Mouse (Mus musculus): ENCODE measurements at regions not wholly inside any gene's neighbourhood (a gene's known extent, or its start where the extent isn't known, plus 50 kb on each side); places are given as distances from the start of the nearest gene placed in this dataset.
"Not testable (repeated sequence)": the region's sequence is repeated elsewhere in the genome, so short reads cannot be mapped to it uniquely, and the experiment has no call there.

GRCm38 (mm10) chr8:15570091-15570490, 524.2 kb upstream of the BB014433 start:
- TF ChIP-seq CTCF (IDR thresholded peaks at IDR 0.05; ENCODE audit: borderline replicate concordance, extremely low read depth, insufficient read depth, insufficient read length) = no peak
- TF ChIP-seq POLR2A (IDR thresholded peaks at IDR 0.05; ENCODE audit: borderline replicate concordance, extremely low read depth, insufficient read depth, insufficient read length, poor library complexity, severe bottlenecking) = no peak
- no peak for DNase-seq (ENCODE audit: low read depth)

- no peak for DNase-seq (ENCODE audit: low read depth)
- no peak for TF ChIP-seq POLR2A (IDR thresholded peaks at IDR 0.05; ENCODE audit: borderline replicate concordance, extremely low read depth, insufficient read depth, insufficient read length, poor library complexity, severe bottlenecking)
- no peak for TF ChIP-seq CTCF (IDR thresholded peaks at IDR 0.05; ENCODE audit: borderline replicate concordance, extremely low read depth, insufficient read depth, insufficient read length)
These were observed 521.9 kb upstream of the BB014433 start for GRCm38 (mm10) chr8:15567742-15568141.

- DNase-seq (ENCODE audit: low read depth) = peak; percentile 60
- no peak for TF ChIP-seq POLR2A (IDR thresholded peaks at IDR 0.05; ENCODE audit: borderline replicate concordance, extremely low read depth, insufficient read depth, insufficient read length, poor library complexity, severe bottlenecking)
- no peak for TF ChIP-seq CTCF (IDR thresholded peaks at IDR 0.05; ENCODE audit: borderline replicate concordance, extremely low read depth, insufficient read depth, insufficient read length)
These were observed 516.7 kb upstream of the BB014433 start for GRCm38 (mm10) chr8:15562310-15563296.

- TF ChIP-seq POLR2A (IDR thresholded peaks at IDR 0.05; ENCODE audit: borderline replicate concordance, extremely low read depth, insufficient read depth, insufficient read length, poor library complexity, severe bottlenecking) (no peak), CTCF (IDR thresholded peaks at IDR 0.05; ENCODE audit: borderline replicate concordance, extremely low read depth, insufficient read depth, insufficient read length) (no peak)
- peak; percentile 29 for DNase-seq (ENCODE audit: low read depth)
These were observed 486.1 kb upstream of the BB014433 start for GRCm38 (mm10) chr8:15532027-15532426.

GRCm38 (mm10) chr8:15525461-15525860, 479.6 kb upstream of the BB014433 start:
- TF ChIP-seq POLR2A (IDR thresholded peaks at IDR 0.05; ENCODE audit: borderline replicate concordance, extremely low read depth, insufficient read depth, insufficient read length, poor library complexity, severe bottlenecking) = no peak
- no peak for DNase-seq (ENCODE audit: low read depth)

- DNase-seq (ENCODE audit: low read depth) = not testable (repeated sequence)
These were observed 474.0 kb upstream of the BB014433 start for GRCm38 (mm10) chr8:15519896-15520295.

GRCm38 (mm10) chr8:15500973-15501372, 455.1 kb upstream of the BB014433 start:
- DNase-seq (ENCODE audit: low read depth) = no peak
- no peak for TF ChIP-seq POLR2A (IDR thresholded peaks at IDR 0.05; ENCODE audit: borderline replicate concordance, extremely low read depth, insufficient read depth, insufficient read length, poor library complexity, severe bottlenecking)
- TF ChIP-seq CTCF (IDR thresholded peaks at IDR 0.05; ENCODE audit: borderline replicate concordance, extremely low read depth, insufficient read depth, insufficient read length) = no peak

- TF ChIP-seq CTCF (IDR thresholded peaks at IDR 0.05; ENCODE audit: borderline replicate concordance, extremely low read depth, insufficient read depth, insufficient read length) (no peak), POLR2A (IDR thresholded peaks at IDR 0.05; ENCODE audit: borderline replicate concordance, extremely low read depth, insufficient read depth, insufficient read length, poor library complexity, severe bottlenecking) (no peak)
- DNase-seq (ENCODE audit: low read depth) = peak; percentile 3
These were observed 451.7 kb upstream of the BB014433 start for GRCm38 (mm10) chr8:15497566-15497965.

GRCm38 (mm10) chr8:15496248-15496647, 450.4 kb upstream of the BB014433 start:
- TF ChIP-seq POLR2A (IDR thresholded peaks at IDR 0.05; ENCODE audit: borderline replicate concordance, extremely low read depth, insufficient read depth, insufficient read length, poor library complexity, severe bottlenecking) (no peak), CTCF (IDR thresholded peaks at IDR 0.05; ENCODE audit: borderline replicate concordance, extremely low read depth, insufficient read depth, insufficient read length) (no peak)
- DNase-seq (ENCODE audit: low read depth) = peak; percentile 43

GRCm38 (mm10) chr8:15490774-15491173, 444.9 kb upstream of the BB014433 start:
- DNase-seq (ENCODE audit: low read depth) = no peak
- TF ChIP-seq CTCF (IDR thresholded peaks at IDR 0.05; ENCODE audit: borderline replicate concordance, extremely low read depth, insufficient read depth, insufficient read length) (no peak), POLR2A (IDR thresholded peaks at IDR 0.05; ENCODE audit: borderline replicate concordance, extremely low read depth, insufficient read depth, insufficient read length, poor library complexity, severe bottlenecking) (no peak)

GRCm38 (mm10) chr8:15487579-15487978, 441.7 kb upstream of the BB014433 start:
- peak; percentile 40 for DNase-seq (ENCODE audit: low read depth)
- TF ChIP-seq CTCF (IDR thresholded peaks at IDR 0.05; ENCODE audit: borderline replicate concordance, extremely low read depth, insufficient read depth, insufficient read length) = no peak
- TF ChIP-seq POLR2A (IDR thresholded peaks at IDR 0.05; ENCODE audit: borderline replicate concordance, extremely low read depth, insufficient read depth, insufficient read length, poor library complexity, severe bottlenecking) = no peak

- DNase-seq (ENCODE audit: low read depth) = no peak
- no peak for TF ChIP-seq POLR2A (IDR thresholded peaks at IDR 0.05; ENCODE audit: borderline replicate concordance, extremely low read depth, insufficient read depth, insufficient read length, poor library complexity, severe bottlenecking)
- no peak for TF ChIP-seq CTCF (IDR thresholded peaks at IDR 0.05; ENCODE audit: borderline replicate concordance, extremely low read depth, insufficient read depth, insufficient read length)
These were observed 424.7 kb upstream of the BB014433 start for GRCm38 (mm10) chr8:15470561-15470960.
